Mouse (Mus musculus) intestine, embryonic 16.5 days (tissue): Measurements from ENCODE around the gene Gpr15. TPM values are rescaled to one million over a fixed set of nuclear protein-coding genes. Genes with fewer than 3 reads are reported as not detected.

Experiments
- ATAC-seq: fragments of 200-750 bp; cut with Nextera tagmentation; 2 replicates; pipeline ENCODE4 v1.8.0; 2017; ENCODE audit warnings: moderate TSS enrichment, moderate library complexity
- H3K27ac ChIP-seq: fragments of 300-500 bp; sonication (generic); 2 replicates; pipeline ENCODE4 v1.5.1; 2014; ENCODE audit warnings: mild to moderate bottlenecking, low read length
- H3K27me3 ChIP-seq: fragments of 300-500 bp; sonication (generic); replicated peaks from 2 replicates; pipeline ENCODE4 v1.6.1; 2014; ENCODE audit warnings: low read length, control low read depth, mixed read lengths; ENCODE audit not compliant: control insufficient read depth, insufficient read depth
- H3K36me3 ChIP-seq: fragments of 300-500 bp; sonication (generic); 2 replicates; pipeline ENCODE4 v1.6.1; 2014; ENCODE audit warnings: low read length, control low read depth; ENCODE audit not compliant: control insufficient read depth, insufficient read depth
- H3K4me1 ChIP-seq: fragments of 300-500 bp; sonication (generic); 2 replicates; pipeline ENCODE4 v1.6.1; 2014; ENCODE audit warnings: low read length, control low read depth, mixed read lengths; ENCODE audit not compliant: control insufficient read depth, insufficient read depth
- H3K4me2 ChIP-seq: fragments of 300-500 bp; sonication (generic); 2 replicates; pipeline ENCODE4 v1.6.1; 2014; ENCODE audit warnings: low read depth, low read length, control low read depth
- H3K4me3 ChIP-seq: fragments of 300-500 bp; sonication (generic); 2 replicates; pipeline ENCODE4 v1.5.1; 2014; ENCODE audit warnings: mild to moderate bottlenecking, low read length
- H3K9ac ChIP-seq: fragments of 300-500 bp; sonication (generic); 2 replicates; pipeline ENCODE4 v1.6.1; 2014; ENCODE audit warnings: low read depth, low read length
- H3K9me3 ChIP-seq: fragments of 300-500 bp; sonication (generic); 2 replicates; pipeline ENCODE4 v1.6.1; 2016; ENCODE audit warnings: low read length, control low read depth; ENCODE audit not compliant: control insufficient read depth
- WGBS: fragments of 180-500 bp; shearing (Covaris S2); extraction: QIAGEN DNeasy Blood & Tissue Kit; methylation state at CpG from one replicate; pipeline ENCODE4 v1.1.7; 2014; 5-methylcytosine and 5-hydroxymethylcytosine counted together
- microRNA-seq: library from miRNA; unstranded; fragments of <30 nt; microRNA quantifications from one replicate; pipeline ENCODE4, GENCODE M21; 2016
- polyA plus RNA-seq: library from polyadenylated mRNA; unstranded; fragments of >200 nt; fragmentation: Nextera tagmentation; extraction: Ambion mirVana; gene quantifications from 2 replicates; pipeline ENCODE4 v1.2.1, GENCODE M21; 2015

The Gpr15 gene
- polyA plus RNA-seq, 1 experiment from 2014 or later = 0.11 TPM

DNA sequence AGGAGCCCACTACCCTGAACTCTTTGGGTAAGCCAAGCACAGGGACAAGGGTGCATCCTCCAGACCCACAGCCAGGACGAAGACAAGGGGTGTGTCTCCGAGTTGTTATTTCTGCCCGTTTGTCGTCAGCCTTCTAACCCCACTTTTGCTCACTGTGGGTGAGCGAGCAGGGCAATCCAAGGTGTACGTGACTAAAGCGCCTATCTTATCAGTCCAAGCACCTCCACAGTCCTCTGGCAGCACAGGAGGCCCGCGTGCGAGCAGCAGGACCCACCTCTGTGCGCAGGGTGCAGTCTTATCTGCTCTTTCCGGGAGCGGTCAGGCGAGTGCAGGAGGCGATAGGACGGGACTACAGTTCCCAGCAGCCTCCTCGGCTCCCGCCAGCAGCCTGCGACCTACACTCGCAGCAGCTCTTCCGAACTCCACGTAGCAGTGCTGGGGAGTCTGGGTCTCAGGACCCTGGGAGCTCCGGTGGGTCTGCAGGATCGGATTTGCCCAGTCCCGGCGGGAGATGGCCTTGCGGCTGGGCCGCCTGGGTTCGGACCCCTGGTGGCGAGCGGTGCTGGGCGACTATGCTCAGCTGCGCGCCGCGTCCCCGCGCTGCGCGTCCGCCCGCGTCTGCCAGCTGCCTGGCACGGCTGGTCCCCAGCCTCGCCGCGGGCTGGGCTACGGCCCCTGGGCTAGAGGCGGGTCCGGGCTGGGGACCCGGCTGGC is 48.8 kb downstream of the Gpr15 start, which contains the start of gene Cpox:
Cpox (plus strand) TSS at position 376 of the 714 bp plus-strand sequence.
- peak within 1 kb of the TSS; percentile 97 for H3K4me3 ChIP-seq
- H3K36me3 ChIP-seq = peaks cover 6% of the 10 kb centered on the region; the same call in 1 of the 2 replicates
- H3K27ac ChIP-seq = peak within 1 kb of the TSS; percentile 92
- under 1% methylated on average over 51 of the region's 51 CpGs for WGBS
- no peaks in the 10 kb centered on the region for H3K9me3 ChIP-seq
- H3K4me2 ChIP-seq = peak within 1 kb of the TSS; percentile 78
- peak within 1 kb of the TSS; percentile 93 for H3K9ac ChIP-seq
- no peaks in the 10 kb centered on the region for H3K27me3 ChIP-seq
- peaks cover 6% of the 10 kb centered on the region for H3K4me1 ChIP-seq
- peak; percentile 100 for ATAC-seq

DNA sequence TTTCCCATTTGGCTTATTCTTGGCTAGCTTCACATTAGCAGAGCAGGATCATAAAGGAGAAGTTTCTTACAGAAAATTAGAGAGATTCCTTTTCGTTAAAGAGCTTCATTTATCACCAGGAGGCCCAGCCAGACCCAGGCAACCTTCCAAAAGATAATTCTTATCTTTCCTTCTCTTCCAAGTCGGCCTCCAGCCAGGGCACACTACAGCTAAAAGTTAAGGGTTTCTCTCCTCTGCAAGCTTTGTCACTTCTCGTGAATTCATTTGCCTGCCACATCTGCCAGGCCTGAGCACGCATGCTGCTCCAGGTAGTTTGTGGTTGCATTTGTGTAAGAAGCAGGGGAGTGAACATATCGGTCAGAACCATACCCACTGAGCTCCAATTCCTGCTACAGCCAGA is 49.6 kb downstream of the Gpr15 start:
- ATAC-seq = peak; percentile 13
- WGBS = 48% methylated on average over 5 of the region's 5 CpGs
- Histone ChIP-seq H3K36me3 (peaks cover 1% of the 10 kb centered on the region; the same call in 1 of the 2 replicates), H3K4me1 (peaks cover 6% of the 10 kb centered on the region), H3K9ac (peak overlapping the region; percentile 93; the same call in 1 of the 2 replicates), H3K9me3 (no peaks in the 10 kb centered on the region), H3K4me3 (peak overlapping the region; percentile 97), H3K27ac (peak overlapping the region; percentile 92), H3K27me3 (no peaks in the 10 kb centered on the region), H3K4me2 (peak overlapping the region; percentile 71)

DNA sequence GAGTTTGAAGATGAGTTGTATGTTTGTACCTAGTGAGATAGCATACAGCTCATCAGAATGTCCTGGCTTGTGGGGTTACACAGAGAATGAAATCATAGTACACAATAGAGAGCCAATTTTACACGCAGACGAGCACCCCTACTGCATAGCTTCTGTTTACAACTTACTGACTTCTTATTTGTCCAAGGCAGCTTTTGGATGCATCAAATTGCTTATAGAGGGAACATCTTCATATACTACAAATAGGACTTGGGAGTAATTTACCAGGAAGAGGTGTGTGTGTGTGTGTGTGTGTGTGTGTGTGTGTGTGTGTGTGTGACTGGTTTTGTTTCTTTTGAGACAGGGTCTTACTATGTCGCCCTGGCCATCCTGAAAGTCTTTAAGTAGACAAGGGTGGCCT is 50.3 kb downstream of the Gpr15 start:
- Histone ChIP-seq H3K9me3 (no peaks in the 10 kb centered on the region), H3K27me3 (no peaks in the 10 kb centered on the region), H3K36me3 (no peaks in the 10 kb centered on the region), H3K27ac (no peak overlapping the region), H3K4me1 (peaks cover 6% of the 10 kb centered on the region), H3K9ac (no peak overlapping the region), H3K4me2 (no peak overlapping the region), H3K4me3 (no peak overlapping the region)
- WGBS = 81% methylated on average over 3 of the region's 3 CpGs
- no peak for ATAC-seq

Small RNA genes within 50 kb of the gene (microRNA-seq; reads per million reads assigned to microRNA genes)
- gene Gm27564 = not detected

Other genes starting within 250 kb of the Gpr15 start
- gene St3gal6, start 194.8 kb downstream of the Gpr15 start, polyA plus RNA-seq = 22.5 and 23.5 TPM in 2 replicates
- gene Gm813, start 102.1 kb downstream of the Gpr15 start, polyA plus RNA-seq = not detected in 2 replicates
- gene E330017A01Rik, start 80.3 kb downstream of the Gpr15 start, polyA plus RNA-seq = not detected in 2 replicates
- 60.6 and 70.3 TPM in 2 replicates for gene Cpox, start 48.8 kb downstream of the Gpr15 start, polyA plus RNA-seq
- 93.7 and 97.5 TPM in 2 replicates for gene Cldnd1, start 8.8 kb upstream of the Gpr15 start, polyA plus RNA-seq
- gene Olfr172, start 44.1 kb upstream of the Gpr15 start, polyA plus RNA-seq = not detected in 2 replicates
- gene Olfr173, start 81.2 kb upstream of the Gpr15 start, polyA plus RNA-seq = not detected in 2 replicates
- not detected in 2 replicates for gene Olfr175-ps1, start 107.7 kb upstream of the Gpr15 start, polyA plus RNA-seq
- not detected in 2 replicates for gene Olfr177, start 155.7 kb upstream of the Gpr15 start, polyA plus RNA-seq
- not detected in 2 replicates for gene Olfr178, start 173.0 kb upstream of the Gpr15 start, polyA plus RNA-seq
- not detected in 2 replicates for gene Olfr181, start 209.7 kb upstream of the Gpr15 start, polyA plus RNA-seq
- gene Olfr180, start 210.3 kb upstream of the Gpr15 start, polyA plus RNA-seq = not detected in 2 replicates